Mouse (Mus musculus): Measurements from ENCODE around the gene Csk.

The Csk gene

GRCm38 (mm10) chr9:57604875-57605274 lies 48.6 kb downstream of the Csk start:
- ATAC-seq (ENCODE audit: low TSS enrichment), result peak; percentile 66; the same call in 1 of the 2 replicates

- ATAC-seq (ENCODE audit: low TSS enrichment), result no peak
These were observed 51.3 kb downstream of the Csk start for GRCm38 (mm10) chr9:57602098-57602497.

- peak; percentile 72 for ATAC-seq (ENCODE audit: low TSS enrichment)
These were observed 52.1 kb downstream of the Csk start for GRCm38 (mm10) chr9:57601353-57601706.

GRCm38 (mm10) chr9:57600620-57601352 lies 52.6 kb downstream of the Csk start:
- ATAC-seq (ENCODE audit: low TSS enrichment), result no peak

- ATAC-seq (ENCODE audit: low TSS enrichment), result no peak
These were observed 54.4 kb downstream of the Csk start for GRCm38 (mm10) chr9:57598851-57599563.

GRCm38 (mm10) chr9:57597929-57598382 lies 55.5 kb downstream of the Csk start:
- ATAC-seq (ENCODE audit: low TSS enrichment), result no peak

GRCm38 (mm10) chr9:57597265-57597664 lies 56.2 kb downstream of the Csk start:
- no peak for ATAC-seq (ENCODE audit: low TSS enrichment)

- ATAC-seq (ENCODE audit: low TSS enrichment), result no peak
These were observed 59.3 kb downstream of the Csk start for GRCm38 (mm10) chr9:57594174-57594509.

GRCm38 (mm10) chr9:57593454-57594173 lies 59.8 kb downstream of the Csk start:
- no peak for ATAC-seq (ENCODE audit: low TSS enrichment)

GRCm38 (mm10) chr9:57590726-57591125 lies 62.7 kb downstream of the Csk start:
- ATAC-seq (ENCODE audit: low TSS enrichment), result peak; percentile 69

GRCm38 (mm10) chr9:57589224-57590126 lies 64.0 kb downstream of the Csk start, which contains the start of gene Ulk3:
Gene Ulk3, plus strand, starts transcription at chr9:57589452.
- ATAC-seq (ENCODE audit: low TSS enrichment), result peak; percentile 79

- no peak for ATAC-seq (ENCODE audit: low TSS enrichment)
These were observed 68.4 kb downstream of the Csk start for GRCm38 (mm10) chr9:57584991-57585390.

GRCm38 (mm10) chr9:57577144-57577849 lies 76.1 kb downstream of the Csk start:
- ATAC-seq (ENCODE audit: low TSS enrichment), result no peak

Measured in frontal cortex, adult (tissue).